Mouse (Mus musculus) telencephalon, adult 2 months (tissue): ENCODE measurements around the gene AL731706.1.
"Not testable (repeated sequence)": the region's sequence is repeated elsewhere in the genome, so short reads cannot be mapped to it uniquely, and the experiment has no call there.

Source experiments
- DNase-seq: peaks from one replicate; pipeline ENCODE4 v3.0.0-alpha.2; 2011; ENCODE audit warnings: low read depth, low spot score

AL731706.1 gene

DNA sequence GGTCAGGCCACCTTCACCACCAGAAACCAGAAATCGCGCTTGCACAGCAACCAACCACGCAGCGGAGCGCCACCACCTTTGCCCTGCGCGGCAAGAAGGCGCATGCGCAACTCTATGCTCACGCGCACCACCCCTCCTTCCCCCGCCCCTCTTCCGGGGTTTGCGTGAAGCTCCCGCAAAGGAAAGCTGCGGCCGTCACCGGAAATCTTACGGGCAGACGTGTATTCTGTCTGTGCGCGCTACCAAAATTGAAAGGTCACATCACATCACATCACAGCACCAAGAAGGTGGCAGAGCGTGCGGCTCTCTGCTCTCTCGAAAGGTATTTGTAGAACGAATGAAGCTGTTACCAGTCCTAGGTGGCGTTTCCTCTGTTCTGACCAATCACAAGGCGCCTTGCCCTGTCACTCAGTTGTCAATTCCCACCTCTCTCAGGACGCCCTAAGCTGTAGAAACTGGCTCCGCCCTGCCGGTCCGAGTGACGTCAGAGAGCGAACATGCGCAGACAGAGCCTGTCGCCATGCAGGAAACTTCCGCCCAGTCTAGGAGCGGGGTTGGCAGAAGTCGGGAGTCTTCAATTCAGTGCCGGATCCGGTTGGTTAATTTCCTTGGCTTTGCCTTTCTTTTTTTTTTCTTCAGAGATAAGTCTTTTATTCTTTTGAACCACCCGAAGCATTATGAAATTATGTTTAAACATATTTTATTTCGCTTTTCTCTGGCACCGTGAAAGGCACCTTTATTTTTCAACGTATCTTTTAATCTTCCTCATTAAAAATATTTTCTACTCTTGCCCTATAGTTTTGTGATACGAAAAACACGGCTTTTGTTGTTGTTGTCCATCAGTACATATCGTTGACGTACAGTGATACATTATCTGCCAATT lies at the start of gene AL731706.1, which contains the start of the genes Slx4ip and Mkks:
Gene AL731706.1 (minus strand): TSS at position 322 of the 883 bp plus-strand sequence.
Gene Slx4ip (plus strand): TSS at position 151 of the 883 bp plus-strand sequence.
Gene Mkks (minus strand): TSS at position 322 of the 883 bp plus-strand sequence.
- peak; percentile 100 for DNase-seq

DNA sequence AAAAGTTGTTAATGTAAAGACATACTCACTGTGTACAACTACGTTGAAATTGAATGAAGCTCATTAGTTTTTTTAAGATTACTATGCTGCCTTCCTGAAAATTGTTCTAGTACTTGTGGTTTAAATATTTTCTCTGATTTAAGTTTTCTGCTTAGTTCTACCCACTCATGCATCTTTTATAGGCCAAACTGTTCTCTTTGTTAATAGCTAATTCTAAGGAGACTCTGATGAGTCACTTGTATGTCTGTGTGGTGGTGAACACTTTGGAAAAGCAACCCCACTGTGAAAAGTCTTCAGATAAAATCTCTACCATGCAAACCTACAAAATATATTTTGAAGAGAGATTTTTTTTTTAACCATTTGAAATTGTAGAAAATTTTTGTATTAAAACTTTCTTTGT lies 47.1 kb upstream of the AL731706.1 start:
- peak; percentile 28 for DNase-seq

DNA sequence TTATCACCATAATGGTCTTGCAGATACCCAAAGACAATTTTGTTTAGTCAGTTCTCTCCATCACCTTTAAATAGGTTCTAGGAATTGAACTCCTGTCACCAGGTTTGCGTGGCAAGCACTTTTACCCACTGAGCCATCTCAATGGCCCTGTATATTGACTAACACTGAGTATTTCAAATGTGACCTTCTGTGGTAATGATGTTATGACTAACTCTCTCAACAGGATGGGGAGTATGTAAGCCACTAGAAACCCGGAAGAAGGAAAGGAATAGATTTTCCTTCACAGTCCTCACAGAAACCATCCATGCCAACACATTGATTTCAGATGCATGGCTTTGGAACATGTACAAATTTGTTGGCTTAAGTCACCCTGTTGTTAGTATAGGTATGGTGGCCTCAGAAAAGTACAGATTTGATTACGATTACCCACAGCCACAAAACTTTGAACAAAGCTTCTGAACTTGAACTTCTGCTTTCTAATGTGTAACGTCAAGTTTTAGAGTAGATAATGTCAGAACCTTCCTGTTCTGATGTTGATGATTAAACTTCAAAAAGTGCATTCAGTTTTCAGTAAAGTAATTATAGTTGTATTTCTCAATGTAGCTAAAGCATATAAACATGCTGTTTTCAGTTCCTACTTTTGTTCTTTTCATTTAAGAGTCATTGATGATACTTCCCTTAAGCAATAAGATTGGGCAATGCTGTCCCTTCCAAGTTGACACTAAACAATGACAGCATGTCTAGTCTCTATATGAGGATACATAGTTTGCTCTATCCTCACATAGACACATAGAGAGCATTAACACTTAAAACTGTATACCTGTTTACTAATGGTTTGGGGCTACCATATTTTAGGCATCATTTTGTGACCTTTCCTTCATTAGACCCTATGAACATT lies 45.5 kb upstream of the AL731706.1 start:
- DNase-seq, result no peak

DNA sequence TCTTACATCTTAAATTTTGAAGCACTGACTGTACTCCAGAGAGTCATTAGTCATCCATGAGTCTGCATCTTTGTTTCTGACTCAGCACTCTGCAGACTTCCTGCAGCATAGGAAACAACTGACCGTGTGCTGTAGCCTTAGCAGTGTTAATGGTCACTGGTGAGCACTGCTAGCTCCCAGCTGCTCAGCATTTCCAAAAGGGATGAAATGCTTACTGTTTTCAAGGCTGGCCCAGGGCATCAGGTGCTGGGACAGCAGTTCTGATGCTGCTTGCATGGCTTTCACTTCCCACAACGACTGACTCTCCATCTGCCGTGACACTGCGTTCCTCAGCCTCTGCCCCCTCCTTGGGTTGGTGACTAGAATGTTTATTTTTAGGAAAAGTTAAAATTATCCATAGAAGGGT lies 29.8 kb upstream of the AL731706.1 start:
- peak; percentile 44 for DNase-seq

DNA sequence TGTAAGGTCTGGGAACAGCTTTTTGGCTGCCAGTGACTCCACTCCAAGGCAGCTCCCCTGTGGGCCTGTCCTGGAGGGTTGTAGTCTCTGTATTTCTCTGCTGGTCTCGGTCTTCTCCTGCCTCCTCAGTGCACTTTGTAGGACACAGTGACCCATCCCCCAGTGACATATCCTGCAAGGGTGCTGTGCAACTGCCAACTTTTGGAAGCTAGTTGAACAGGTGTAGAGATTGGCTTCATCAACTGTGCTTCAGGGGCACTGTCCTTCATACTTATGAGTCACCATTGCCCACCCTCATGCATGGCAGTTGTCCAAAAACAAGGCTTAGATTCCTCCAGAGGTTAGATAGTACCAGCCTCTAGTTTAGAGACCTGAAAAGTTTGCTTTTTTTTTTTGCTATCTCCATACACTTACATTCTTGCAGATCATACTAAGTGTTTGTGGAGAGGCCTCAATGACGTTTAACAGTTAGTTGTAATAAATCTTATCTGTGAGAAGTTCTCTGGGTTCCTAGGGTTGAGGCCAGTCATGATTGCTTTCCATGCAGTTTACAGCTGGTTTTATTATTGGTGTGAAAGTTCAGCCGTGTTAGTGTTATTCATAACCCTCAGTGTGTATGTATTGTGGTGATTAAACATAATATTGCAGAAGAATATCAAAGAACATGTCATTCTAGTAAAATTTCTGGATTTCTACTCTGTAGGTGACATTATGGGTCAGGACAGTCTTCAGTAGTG lies 29.2 kb upstream of the AL731706.1 start:
- DNase-seq, result no peak

DNA sequence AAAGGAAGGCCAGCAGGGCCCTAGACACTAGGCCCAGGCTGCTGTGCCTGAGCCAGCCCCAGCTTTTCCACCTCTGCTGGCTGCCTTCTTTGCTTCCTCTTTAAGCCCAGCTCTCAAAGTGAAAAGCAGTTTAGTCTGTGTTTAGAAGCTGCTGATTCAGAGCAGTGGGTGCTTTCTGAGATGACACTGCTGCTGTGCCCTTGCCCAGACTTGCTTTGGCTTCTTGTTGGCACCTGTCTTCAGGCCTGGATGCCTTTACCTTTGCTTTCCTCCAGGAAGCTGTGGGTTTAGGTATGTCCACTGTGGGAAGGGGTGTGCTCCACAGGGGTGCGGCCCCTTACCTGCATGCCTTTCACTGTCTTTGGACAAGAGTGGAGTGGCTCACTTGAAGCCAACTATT lies 28.2 kb upstream of the AL731706.1 start:
- DNase-seq, result no peak

DNA sequence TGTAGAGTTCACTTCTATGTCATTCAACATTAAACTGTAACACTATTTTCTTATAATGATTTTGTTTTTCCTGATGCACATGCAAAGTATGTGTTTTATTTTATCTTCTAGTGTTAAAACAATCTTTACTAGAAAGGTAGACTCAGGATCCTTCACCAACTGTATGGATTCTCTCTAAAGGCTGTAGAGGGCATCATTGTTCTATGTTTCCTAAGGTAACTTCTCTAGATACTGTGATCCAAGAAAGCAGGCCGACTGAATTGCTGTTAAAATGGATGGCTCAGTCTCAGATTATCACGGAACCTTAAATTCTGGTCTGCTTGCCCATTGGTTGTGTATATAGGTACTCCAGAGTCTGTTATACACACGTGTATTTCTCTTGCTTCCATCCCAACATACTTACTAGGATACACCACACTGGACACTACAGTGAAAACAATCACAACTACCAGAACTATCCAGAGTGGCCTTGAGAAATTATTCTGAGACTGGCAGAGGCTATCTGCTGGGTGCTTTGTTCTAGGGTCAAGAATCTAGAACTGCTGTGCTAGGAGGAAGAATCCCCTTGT lies 23.2 kb upstream of the AL731706.1 start:
- DNase-seq, result peak; percentile 41

DNA sequence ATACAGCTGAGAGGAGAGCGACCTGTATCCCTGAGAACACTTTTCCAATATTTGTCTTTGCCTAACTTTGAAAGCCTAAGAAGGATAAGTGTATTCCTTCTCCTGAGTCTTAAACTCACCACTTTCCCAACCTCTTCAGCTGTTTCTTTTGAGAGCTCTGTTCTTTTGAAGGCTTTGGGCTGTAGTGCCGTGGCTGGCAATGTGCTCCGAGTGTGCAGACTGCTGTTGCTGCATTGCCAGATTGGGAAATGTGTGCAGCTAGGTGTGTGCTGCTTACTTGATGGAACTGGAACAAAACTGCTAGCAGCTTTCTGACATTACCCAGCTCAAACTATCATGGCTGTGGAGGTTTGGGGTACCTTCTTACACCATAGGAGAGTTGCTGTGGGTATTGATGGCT lies 21.8 kb upstream of the AL731706.1 start:
- DNase-seq, result no peak

DNA sequence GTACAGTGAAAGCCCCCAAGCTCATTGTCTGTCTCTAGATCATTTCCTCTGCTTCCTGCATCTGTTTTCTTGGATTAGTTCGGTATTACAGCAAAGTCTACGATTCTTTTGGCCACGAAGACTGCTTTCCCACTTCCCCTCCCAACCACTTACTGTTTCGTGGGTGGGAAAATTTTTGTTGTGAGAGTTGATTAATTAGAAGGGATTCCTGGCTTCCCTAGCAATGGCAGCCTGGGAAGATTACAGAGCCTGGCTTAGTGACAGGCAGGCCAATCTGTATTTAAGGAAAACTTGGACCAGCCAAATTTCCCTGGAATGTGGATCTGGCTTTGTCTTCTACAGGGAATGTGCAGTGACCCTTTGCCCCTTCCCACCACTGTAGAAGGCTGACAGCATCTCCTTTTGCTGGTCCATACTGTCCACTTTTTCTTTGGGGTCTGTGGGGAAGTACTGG lies 20.8 kb upstream of the AL731706.1 start:
- DNase-seq, result no peak

DNA sequence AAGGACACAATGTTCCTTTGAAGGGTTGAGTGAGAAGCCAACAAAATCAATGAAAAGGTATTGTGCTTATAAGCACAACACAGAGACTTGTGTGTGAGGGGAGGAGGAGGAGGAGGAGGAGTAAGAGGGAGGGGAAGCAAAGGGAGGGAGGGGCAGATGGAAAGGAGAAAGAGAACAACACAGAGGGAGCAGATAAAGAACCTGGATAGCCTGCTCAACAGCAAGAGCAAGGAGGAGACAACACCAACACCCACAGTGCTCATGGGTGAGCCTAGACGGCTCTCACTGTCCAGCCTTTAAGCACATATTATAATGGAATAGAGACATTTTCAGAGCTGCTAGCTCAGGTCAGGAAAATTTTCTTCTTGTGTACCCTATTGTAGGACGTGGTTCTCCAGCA lies 18.1 kb upstream of the AL731706.1 start:
- DNase-seq, result no peak

DNA sequence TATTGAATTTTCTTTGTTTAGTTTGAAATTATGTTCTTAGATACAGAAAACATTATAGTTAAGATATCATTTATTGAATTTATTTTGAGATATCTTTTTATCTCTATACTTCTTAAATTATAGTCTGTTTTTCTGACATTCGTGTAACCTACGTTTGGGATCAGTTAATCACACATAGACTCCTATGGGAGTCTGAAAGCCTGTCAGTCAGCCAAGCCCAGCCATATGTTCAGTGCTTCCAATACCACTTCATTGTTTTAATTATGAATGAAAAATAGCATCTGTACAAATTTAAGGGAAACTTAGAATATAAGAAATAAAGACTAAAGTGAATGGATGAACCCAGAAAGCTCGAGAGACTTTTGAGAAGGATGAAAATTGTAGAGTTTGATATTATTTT lies 17.4 kb upstream of the AL731706.1 start:
- no peak for DNase-seq

DNA sequence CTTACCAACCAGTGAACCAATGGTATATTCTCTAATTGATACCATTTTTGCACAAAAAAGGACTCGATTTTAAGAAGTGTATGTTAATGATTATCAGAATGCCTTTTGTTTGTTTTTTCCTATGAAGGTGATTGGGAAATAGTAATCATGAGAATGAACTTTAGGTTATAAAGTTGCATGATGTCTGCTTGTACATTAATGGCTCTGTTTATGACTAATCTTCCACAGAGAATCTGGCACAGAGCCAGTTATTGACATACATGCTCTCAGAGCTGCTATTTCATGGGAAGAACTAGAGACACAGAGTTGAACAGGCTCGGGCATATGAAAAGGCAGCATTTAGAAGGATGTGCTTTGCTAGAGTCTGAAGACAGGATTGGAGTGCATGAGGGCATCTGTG lies 4.9 kb upstream of the AL731706.1 start:
- DNase-seq, result no peak

DNA sequence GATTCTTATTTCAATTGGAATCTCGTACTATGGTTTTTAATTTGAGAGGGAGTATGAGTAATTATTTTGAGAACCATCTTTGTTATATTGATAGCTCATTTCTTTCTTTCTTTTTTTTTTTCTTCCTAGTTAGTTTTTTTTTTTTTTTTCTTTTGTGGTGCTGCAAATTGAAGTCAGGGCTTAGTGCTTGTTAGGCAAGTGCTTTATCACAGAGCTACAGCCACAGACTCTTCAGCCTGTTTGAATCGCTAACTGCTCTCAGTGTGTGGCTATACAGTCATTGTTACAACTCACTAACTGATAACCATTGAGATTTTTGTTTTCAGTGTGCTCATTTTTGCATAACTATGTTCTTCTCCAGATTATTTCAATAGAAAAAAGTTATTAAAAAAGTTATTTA lies 3.3 kb upstream of the AL731706.1 start:
- DNase-seq, result no peak

DNA sequence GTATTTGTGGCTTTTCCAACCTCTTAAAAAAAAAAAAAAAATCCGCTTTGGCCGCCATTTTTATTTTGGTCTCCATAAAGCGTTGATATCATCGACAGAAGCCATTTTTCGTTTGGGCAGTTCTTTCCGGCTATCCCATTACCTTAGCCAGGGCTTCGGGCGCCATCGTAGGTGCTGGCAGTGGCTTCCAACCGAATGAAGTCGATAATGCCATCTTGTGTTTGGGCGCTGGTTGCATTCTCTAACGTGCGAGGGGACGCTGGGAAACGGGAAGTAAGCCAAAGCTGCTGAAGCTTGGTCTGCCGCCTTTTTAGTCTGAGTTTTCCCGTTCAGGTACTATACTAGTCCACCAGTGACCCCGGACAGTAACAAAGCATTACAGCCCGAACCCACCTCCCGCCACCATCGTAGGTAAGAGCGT lies 772 bp upstream of the AL731706.1 start:
- DNase-seq, result peak; percentile 99

DNA sequence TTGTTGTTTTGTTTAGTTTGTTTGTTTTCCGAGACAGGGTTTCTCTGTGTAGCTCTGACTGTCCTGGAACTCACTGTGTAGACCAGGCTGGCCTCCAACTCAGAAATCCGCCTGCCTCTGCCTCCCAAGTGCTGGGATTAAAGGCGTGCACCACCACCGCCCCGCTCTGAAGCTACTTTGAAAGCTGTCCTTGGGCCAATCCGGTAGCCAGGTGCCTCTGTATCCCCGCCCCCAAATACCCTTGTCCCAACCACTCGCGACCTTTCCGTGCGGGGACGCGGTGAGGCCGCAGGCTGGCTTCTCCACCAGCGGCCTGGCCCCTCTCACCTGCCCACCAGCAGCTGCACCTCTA lies 497 bp downstream of the AL731706.1 start:
- DNase-seq, result not testable (repeated sequence)

DNA sequence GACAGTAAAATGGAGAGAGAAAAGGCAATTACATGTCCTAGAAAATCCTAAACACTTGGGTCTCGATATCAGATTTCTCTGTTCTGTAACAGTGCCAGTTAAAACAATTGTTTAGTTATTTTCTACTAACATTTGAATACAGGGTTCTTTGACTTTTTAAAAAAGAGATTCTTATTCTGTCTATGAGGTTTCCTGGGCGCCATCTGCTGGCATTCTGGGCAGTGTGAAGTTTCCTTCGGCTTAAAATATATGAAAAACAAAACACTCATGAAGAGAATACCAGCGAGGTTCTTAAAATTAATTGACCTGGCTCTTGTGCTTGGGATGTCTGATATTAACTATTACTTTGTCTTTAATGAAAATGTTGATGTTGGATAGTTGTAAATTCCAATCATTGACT lies 4.3 kb downstream of the AL731706.1 start:
- peak; percentile 22 for DNase-seq

DNA sequence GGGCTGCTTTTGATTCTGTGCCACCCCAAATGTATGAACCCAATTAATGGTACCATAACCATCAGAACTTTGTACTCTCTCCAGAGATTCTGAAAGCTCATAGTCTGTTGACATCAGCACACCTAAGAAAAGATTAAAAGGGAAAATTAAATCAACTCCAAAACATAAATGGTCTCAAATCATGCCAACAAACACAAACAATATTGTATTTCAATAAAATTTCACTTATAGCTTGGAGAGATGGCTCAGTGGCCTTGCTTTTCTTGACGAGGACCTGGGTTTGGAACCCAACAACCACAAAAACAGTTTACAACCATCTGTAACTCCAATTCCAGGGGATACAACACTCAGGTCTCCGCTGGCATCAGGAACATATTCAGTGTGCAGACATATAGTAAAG lies 5.6 kb downstream of the AL731706.1 start, which contains the start of gene AL731706.2:
Gene AL731706.2 (minus strand): TSS at position 101 of the 400 bp plus-strand sequence.
- no peak for DNase-seq

DNA sequence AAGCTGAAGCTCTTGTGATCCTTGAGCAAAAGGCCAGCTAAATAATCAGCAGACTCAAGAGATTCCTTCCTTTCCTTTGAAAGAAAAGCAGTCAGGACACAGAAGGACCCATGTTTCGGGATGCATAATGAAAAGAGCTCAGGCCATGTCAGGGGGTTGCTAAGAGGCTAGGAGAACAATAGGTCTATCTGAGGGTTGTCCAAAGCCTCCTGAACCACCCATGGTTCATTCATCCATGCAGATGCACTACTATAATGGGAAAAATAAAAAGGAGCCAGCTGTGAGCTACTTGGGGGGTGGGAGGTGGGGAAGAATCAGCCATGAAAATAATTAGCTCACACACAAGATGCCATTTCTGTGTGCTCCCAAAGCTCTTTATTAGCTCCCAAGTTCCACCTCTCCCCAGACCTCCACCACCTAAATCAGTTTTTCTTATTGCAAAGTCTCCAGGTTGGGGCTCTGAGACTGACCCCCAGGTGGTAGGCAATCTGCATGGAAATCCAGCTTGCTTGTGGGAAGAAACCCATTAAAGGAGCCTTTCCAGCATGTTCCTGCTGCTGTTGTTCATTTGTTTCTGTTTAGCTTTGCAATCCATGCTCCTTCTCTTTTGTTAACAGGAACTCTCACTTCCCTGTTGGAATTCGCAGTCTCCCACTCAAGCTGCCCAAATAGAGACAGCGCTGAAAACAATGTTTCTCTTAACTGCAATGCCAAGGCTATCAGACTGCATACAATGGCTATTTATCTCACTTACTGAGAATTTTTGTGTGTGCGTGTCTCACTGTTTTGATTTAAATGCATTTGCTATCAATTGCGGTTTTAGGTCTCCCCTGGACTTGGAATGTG lies 36.4 kb downstream of the AL731706.1 start:
- peak; percentile 8 for DNase-seq

DNA sequence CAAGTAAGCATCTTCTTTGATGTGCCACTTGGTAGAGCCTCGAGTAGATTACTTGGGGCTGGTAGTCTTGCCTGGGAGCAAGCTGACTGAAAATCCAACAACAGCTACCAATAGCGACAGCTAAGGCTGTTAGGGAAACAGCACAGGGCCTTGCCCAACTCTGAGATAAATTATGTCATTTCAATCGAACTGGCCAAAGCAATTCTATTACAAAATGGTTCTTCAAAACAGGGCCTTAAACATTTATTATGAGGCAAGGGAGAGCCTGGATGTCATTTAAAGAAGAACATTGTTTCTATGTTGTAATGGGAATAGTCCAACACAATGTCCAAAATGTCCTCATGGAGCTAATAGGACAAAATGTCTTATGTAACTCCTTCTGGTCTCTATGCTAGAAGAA lies 40.8 kb downstream of the AL731706.1 start:
- DNase-seq, result no peak

DNA sequence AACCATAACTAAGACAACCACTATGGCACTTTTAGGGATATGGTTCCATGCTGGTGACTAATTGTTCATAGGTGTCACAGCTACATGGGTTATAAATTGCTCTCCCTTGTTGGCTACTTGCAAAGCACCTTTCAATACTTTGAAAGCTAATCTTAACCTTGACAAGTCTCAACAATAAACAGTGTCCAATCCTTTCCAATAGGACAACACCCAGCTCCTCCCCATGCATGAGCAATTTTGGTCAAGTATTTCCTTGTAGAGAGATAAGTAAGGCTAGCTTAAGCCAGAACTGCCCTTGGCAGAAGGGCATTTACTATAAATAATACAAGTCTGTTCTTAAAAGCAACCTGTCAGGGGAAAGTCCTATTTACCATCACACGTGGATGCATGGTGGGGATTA lies 53.2 kb downstream of the AL731706.1 start:
- no peak for DNase-seq
